Mouse (Mus musculus): ENCODE measurements around the gene Wdr62.
"Not testable (repeated sequence)": the region's sequence is repeated elsewhere in the genome, so short reads cannot be mapped to it uniquely, and the experiment has no call there.

Gene Wdr62

GRCm38 (mm10) chr7:30206364-30206763, 73.9 kb downstream of the Wdr62 start:
- DNase-seq (ENCODE audit: low spot score in 2 of 2): not testable (repeated sequence)

- peak in 1 of 2 experiments; percentile 40 for DNase-seq (ENCODE audit: low spot score in 2 of 2)
These were observed 74.8 kb downstream of the Wdr62 start for GRCm38 (mm10) chr7:30205383-30205782.

GRCm38 (mm10) chr7:30204380-30204779, 75.8 kb downstream of the Wdr62 start:
- peak in 1 of 2 experiments; percentile 18 for DNase-seq (ENCODE audit: low spot score in 2 of 2)

GRCm38 (mm10) chr7:30202895-30203690, 77.1 kb downstream of the Wdr62 start:
- DNase-seq (ENCODE audit: low spot score in 2 of 2): peak in 1 of 2 experiments; percentile 17

- DNase-seq (ENCODE audit: low spot score in 2 of 2): not testable (repeated sequence)
These were observed 79.6 kb downstream of the Wdr62 start for GRCm38 (mm10) chr7:30200661-30201060.

GRCm38 (mm10) chr7:30200200-30200599, 80.0 kb downstream of the Wdr62 start:
- DNase-seq (ENCODE audit: low spot score in 2 of 2): peak in 1 of 2 experiments; percentile 18

GRCm38 (mm10) chr7:30199498-30200139, 80.6 kb downstream of the Wdr62 start:
- no peak for DNase-seq (ENCODE audit: low spot score in 2 of 2)

- DNase-seq (ENCODE audit: low spot score in 2 of 2): no peak
These were observed 81.7 kb downstream of the Wdr62 start, which contains the start of gene Capns1 for GRCm38 (mm10) chr7:30198481-30198971. Gene Capns1, minus strand, starts transcription at chr7:30198811.

GRCm38 (mm10) chr7:30197592-30198129, 82.6 kb downstream of the Wdr62 start:
- no peak for DNase-seq (ENCODE audit: low spot score in 2 of 2)

- DNase-seq (ENCODE audit: low spot score in 2 of 2): no peak
These were observed 84.0 kb downstream of the Wdr62 start for GRCm38 (mm10) chr7:30196171-30196570.

- no peak for DNase-seq (ENCODE audit: low spot score in 2 of 2)
These were observed 84.8 kb downstream of the Wdr62 start for GRCm38 (mm10) chr7:30195461-30195860.

- peak; percentile 93 to 96 for DNase-seq (ENCODE audit: low spot score in 2 of 2)
These were observed 85.3 kb downstream of the Wdr62 start for GRCm38 (mm10) chr7:30194884-30195283.

GRCm38 (mm10) chr7:30194101-30194831, 86.0 kb downstream of the Wdr62 start:
- no peak for DNase-seq (ENCODE audit: low spot score in 2 of 2)

GRCm38 (mm10) chr7:30193581-30194100, 86.6 kb downstream of the Wdr62 start:
- DNase-seq (ENCODE audit: low spot score in 2 of 2): peak in 1 of 2 experiments; percentile 69

GRCm38 (mm10) chr7:30193013-30193412, 87.2 kb downstream of the Wdr62 start:
- DNase-seq (ENCODE audit: low spot score in 2 of 2): no peak

GRCm38 (mm10) chr7:30192088-30192487, 88.1 kb downstream of the Wdr62 start:
- DNase-seq (ENCODE audit: low spot score in 2 of 2): no peak

Data from urinary bladder, postnatal 4 days (tissue).